Mouse (Mus musculus): ENCODE measurements at regions not wholly inside any gene's neighbourhood (a gene's known extent, or its start where the extent isn't known, plus 50 kb on each side); places are given as distances from the start of the nearest gene placed in this dataset.

DNA sequence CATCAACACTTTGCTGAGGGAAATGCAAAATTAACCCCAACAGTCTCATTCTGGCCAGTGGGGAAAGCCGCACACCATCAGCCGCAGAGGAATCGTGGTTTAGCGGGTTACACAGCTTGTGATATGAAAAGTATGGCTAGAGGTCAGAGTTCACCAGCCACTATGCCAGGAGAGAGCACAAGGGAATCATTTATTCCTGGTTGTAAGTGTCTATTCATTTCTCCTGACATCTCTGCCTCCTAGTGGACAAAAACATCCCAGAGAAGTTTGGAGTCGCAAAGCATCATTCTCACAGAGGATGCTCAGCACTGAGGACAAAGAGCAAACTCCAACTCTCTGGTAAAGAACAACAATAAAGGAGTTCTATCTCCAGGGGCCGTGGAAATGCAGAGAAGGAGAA lies 930.8 kb upstream of the Fam160b2 start:
- H3K27me3 ChIP-seq (replicated peaks): peaks cover 53% of the 10 kb centered on the region
- dilution Hi-C loops (cut with MboI; ENCODE audit: extremely low pct_ligation_motif_present, extremely low pct_unique_long_range_greater_than_20kb, low sequenced_read_pairs) (no loop called here), in situ Hi-C loops (cut with MboI; ENCODE audit: low pct_ligation_motif_present, low pct_unique_long_range_greater_than_20kb, low sequenced_read_pairs) (no loop called here)
- no peak overlapping the region for H3K9ac ChIP-seq (ENCODE audit: insufficient read depth, low read depth)
- H3K9me3 ChIP-seq (replicated peaks; ENCODE audit: low read length): no peaks in the 10 kb centered on the region
- TF ChIP-seq RCOR1 (conservative IDR thresholded peaks at IDR 0.05; ENCODE audit: low read depth, low read length) (no peak), ZC3H11A (IDR thresholded peaks at IDR 0.05; ENCODE audit: low read depth, low read length) (no peak), JUN (IDR thresholded peaks at IDR 0.05; ENCODE audit: insufficient read depth, low read depth, low read length) (no peak), ETS1 (conservative IDR thresholded peaks at IDR 0.05; ENCODE audit: low read depth, low read length) (no peak)
- H3K27ac ChIP-seq (ENCODE audit: insufficient read depth, low read depth): no peak overlapping the region
- no peaks in the 10 kb centered on the region for H3K36me3 ChIP-seq (replicated peaks in 1 of 2; ENCODE audit: control insufficient read depth in 1 of 2, insufficient read depth in 1 of 2, low read length in 1 of 2)
- no peak overlapping the region for H3K4me3 ChIP-seq (replicated peaks in 1 of 3; ENCODE audit: low read depth in 2 of 3, low read length in 2 of 3, poor library complexity in 1 of 3)
- no peaks in the 10 kb centered on the region for H3K4me1 ChIP-seq (ENCODE audit: control insufficient read depth in 1 of 2, insufficient read depth in 2 of 2)
- no peak overlapping the region for H3K4me2 ChIP-seq (ENCODE audit: insufficient read depth, low read depth, poor library complexity, severe bottlenecking)
- no peaks in the 10 kb centered on the region for H3K79me2 ChIP-seq (replicated peaks; ENCODE audit: control insufficient read depth, extremely low read depth, insufficient read depth, poor library complexity, severe bottlenecking)
- DNase-seq (ENCODE audit: extremely low read depth): no peak

DNA sequence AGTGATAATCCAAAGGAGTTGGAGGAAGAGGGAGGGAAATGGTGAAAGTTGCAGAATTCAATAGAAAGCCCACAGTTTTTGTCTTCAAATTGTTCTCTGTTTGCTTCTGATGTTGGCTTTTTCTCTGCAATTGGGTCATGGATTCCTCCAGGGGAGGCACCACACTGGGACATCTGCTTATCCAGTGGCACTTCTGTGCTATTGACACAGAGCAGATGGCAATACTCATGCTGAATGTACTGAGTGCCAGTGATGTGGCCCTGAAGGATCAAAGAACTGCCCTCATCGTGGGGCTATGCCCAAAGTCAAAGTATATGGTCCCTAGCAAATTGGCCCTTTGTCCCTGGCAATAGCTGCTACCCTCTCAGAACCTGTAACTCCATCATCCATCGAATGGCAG lies 918.9 kb upstream of the Fam160b2 start:
- TF ChIP-seq POLR2AphosphoS2 (IDR thresholded peaks at IDR 0.05; ENCODE audit: low read depth, low read length) (no peak), KAT2A (IDR thresholded peaks at IDR 0.05; ENCODE audit: insufficient replicate concordance, low read length) (no peak), ZKSCAN1 (IDR thresholded peaks at IDR 0.05; ENCODE audit: borderline replicate concordance, low read depth, low read length) (no peak), UBTF (IDR thresholded peaks at IDR 0.05; ENCODE audit: low read depth, low read length) (no peak), BHLHE40 (IDR thresholded peaks at IDR 0.05; ENCODE audit: low read depth, low read length) (no peak), USF2 (conservative IDR thresholded peaks at IDR 0.05; ENCODE audit: low read depth, low read length) (no peak), CHD1 (IDR thresholded peaks at IDR 0.05; ENCODE audit: low read depth, low read length) (no peak), MEF2A (IDR thresholded peaks at IDR 0.05; ENCODE audit: borderline replicate concordance, low read depth, low read length) (no peak), MAX (IDR thresholded peaks at IDR 0.05; ENCODE audit: low read length) (no peak), RCOR1 (conservative IDR thresholded peaks at IDR 0.05; ENCODE audit: low read depth, low read length) (no peak)
- DNase-seq (ENCODE audit: extremely low read depth): no peak
- Histone ChIP-seq H3K36me3 (replicated peaks in 1 of 2; ENCODE audit: control insufficient read depth in 1 of 2, insufficient read depth in 1 of 2, low read length in 1 of 2) (no peaks in the 10 kb centered on the region), H3K4me2 (ENCODE audit: insufficient read depth, low read depth, poor library complexity, severe bottlenecking) (no peak overlapping the region), H3K9me3 (replicated peaks; ENCODE audit: low read length) (no peaks in the 10 kb centered on the region), H3K27me3 (replicated peaks) (peaks cover 39% of the 10 kb centered on the region), H3K27ac (ENCODE audit: insufficient read depth, low read depth) (no peak overlapping the region), H3K9ac (ENCODE audit: insufficient read depth, low read depth) (no peak overlapping the region), H3K4me1 (ENCODE audit: control insufficient read depth in 1 of 2, insufficient read depth in 2 of 2) (no peaks in the 10 kb centered on the region), H3K4me3 (replicated peaks in 1 of 3; ENCODE audit: low read depth in 2 of 3, low read length in 2 of 3, poor library complexity in 1 of 3) (no peak overlapping the region), H3K79me2 (replicated peaks; ENCODE audit: control insufficient read depth, extremely low read depth, insufficient read depth, poor library complexity, severe bottlenecking) (no peaks in the 10 kb centered on the region)
- dilution Hi-C loops (cut with MboI; ENCODE audit: extremely low pct_ligation_motif_present, extremely low pct_unique_long_range_greater_than_20kb, low sequenced_read_pairs): no loop called here
- in situ Hi-C loops (cut with MboI; ENCODE audit: low pct_ligation_motif_present, low pct_unique_long_range_greater_than_20kb, low sequenced_read_pairs): no loop called here

- Histone ChIP-seq H3K4me2 (ENCODE audit: insufficient read depth, low read depth, poor library complexity, severe bottlenecking) (no peak overlapping the region), H3K79me2 (replicated peaks; ENCODE audit: control insufficient read depth, extremely low read depth, insufficient read depth, poor library complexity, severe bottlenecking) (no peaks in the 10 kb centered on the region), H3K27me3 (replicated peaks) (peaks cover 52% of the 10 kb centered on the region), H3K4me1 (ENCODE audit: control insufficient read depth in 1 of 2, insufficient read depth in 2 of 2) (no peaks in the 10 kb centered on the region), H3K9me3 (replicated peaks; ENCODE audit: low read length) (no peaks in the 10 kb centered on the region), H3K27ac (ENCODE audit: insufficient read depth, low read depth) (no peak overlapping the region), H3K36me3 (replicated peaks in 1 of 2; ENCODE audit: control insufficient read depth in 1 of 2, insufficient read depth in 1 of 2, low read length in 1 of 2) (no peaks in the 10 kb centered on the region), H3K4me3 (replicated peaks in 1 of 3; ENCODE audit: low read depth in 2 of 3, low read length in 2 of 3, poor library complexity in 1 of 3) (no peak overlapping the region), H3K9ac (ENCODE audit: insufficient read depth, low read depth) (no peak overlapping the region)
- DNase-seq (ENCODE audit: extremely low read depth): no peak
- no peak for TF ChIP-seq CHD1 (IDR thresholded peaks at IDR 0.05; ENCODE audit: low read depth, low read length)
- dilution Hi-C loops (cut with MboI; ENCODE audit: extremely low pct_ligation_motif_present, extremely low pct_unique_long_range_greater_than_20kb, low sequenced_read_pairs) (no loop called here), in situ Hi-C loops (cut with MboI; ENCODE audit: low pct_ligation_motif_present, low pct_unique_long_range_greater_than_20kb, low sequenced_read_pairs) (no loop called here)
These were observed 901.2 kb upstream of the Fam160b2 start for GRCm38 (mm10) chr14:71500851-71501250.
